Mouse (Mus musculus) ES-Bruce4 (cell line): ENCODE measurements at regions not wholly inside any gene's neighbourhood (a gene's known extent, or its start where the extent isn't known, plus 50 kb on each side); places are given as distances from the start of the nearest gene placed in this dataset.

ENCODE experiments used
- H3K27ac ChIP-seq: 2 replicates; pipeline ENCODE4 v1.5.1; 2012; ENCODE audit warnings: low read length, inconsistent platforms; ENCODE audit not compliant: insufficient read depth
- H3K27me3 ChIP-seq: 2 replicates; pipeline ENCODE4 v1.6.1; 2012; ENCODE audit warnings: mild to moderate bottlenecking, low read length, inconsistent platforms; ENCODE audit not compliant: control insufficient read depth, poor library complexity, insufficient read depth, severe bottlenecking
- H3K36me3 ChIP-seq: 2 replicates; pipeline ENCODE4 v1.6.1; 2012; ENCODE audit warnings: inconsistent platforms, mild to moderate bottlenecking, low read length, moderate library complexity; ENCODE audit not compliant: control insufficient read depth, poor library complexity, insufficient read depth, severe bottlenecking
- H3K4me1 ChIP-seq: one replicate; pipeline ENCODE4 v1.8.1; 2011; ENCODE audit warnings: low read length; ENCODE audit not compliant: control insufficient read depth, insufficient read depth
- H3K4me3 ChIP-seq: 2 replicates; pipeline ENCODE4 v1.5.1; 2011; ENCODE audit warnings: low read depth, mild to moderate bottlenecking, low read length
- H3K9ac ChIP-seq: 2 replicates; pipeline ENCODE4 v1.6.1; 2012; ENCODE audit warnings: low read depth, mild to moderate bottlenecking, inconsistent platforms; ENCODE audit not compliant: poor library complexity, severe bottlenecking
- H3K9me3 ChIP-seq: replicated peaks from 2 replicates; pipeline ENCODE4 v1.6.1; 2012; ENCODE audit warnings: mild to moderate bottlenecking, low read length, inconsistent platforms; ENCODE audit not compliant: control insufficient read depth, poor library complexity, insufficient read depth, severe bottlenecking
- CTCF ChIP-seq: IDR thresholded peaks from one replicate; pipeline ENCODE4 v1.8.1; 2011; ENCODE audit warnings: low read depth, low read length
- EP300 ChIP-seq: IDR thresholded peaks from 2 replicates; pipeline ENCODE4 v1.6.1; 2011; ENCODE audit warnings: low read depth, low read length; ENCODE audit not compliant: insufficient read depth
- POLR2A ChIP-seq: IDR thresholded peaks from one replicate; pipeline ENCODE4 v1.8.1; 2011; ENCODE audit warnings: low read length; ENCODE audit not compliant: insufficient read depth

DNA sequence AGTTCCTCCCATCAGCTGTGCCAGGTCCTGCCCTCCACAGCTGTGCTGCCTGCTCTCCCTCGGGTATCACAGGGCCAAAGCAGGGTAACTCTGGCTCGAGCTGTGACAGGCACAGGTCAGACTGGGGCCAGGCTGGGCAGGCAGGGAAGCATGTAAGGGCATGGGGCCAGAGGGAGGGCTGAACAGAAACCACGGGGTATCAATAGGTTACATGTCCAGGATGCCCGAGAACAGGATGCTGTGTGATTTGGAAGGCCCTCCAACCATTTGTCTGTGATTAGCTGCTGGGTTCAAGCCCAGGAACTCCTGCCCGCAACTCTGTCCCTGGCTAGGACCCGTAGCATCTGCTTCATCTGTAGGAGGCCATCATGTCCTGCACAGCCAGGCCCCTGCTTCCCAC is 391.9 kb downstream of the Fam19a5 start:
- H3K27ac ChIP-seq, result no peak overlapping the region
- no peaks in the 10 kb centered on the region for H3K4me1 ChIP-seq
- H3K9ac ChIP-seq, result no peak overlapping the region
- H3K4me3 ChIP-seq, result no peak overlapping the region
- H3K27me3 ChIP-seq, result no peaks in the 10 kb centered on the region
- H3K9me3 ChIP-seq, result no peaks in the 10 kb centered on the region
- no peak for TF ChIP-seq EP300
- H3K36me3 ChIP-seq, result no peaks in the 10 kb centered on the region

DNA sequence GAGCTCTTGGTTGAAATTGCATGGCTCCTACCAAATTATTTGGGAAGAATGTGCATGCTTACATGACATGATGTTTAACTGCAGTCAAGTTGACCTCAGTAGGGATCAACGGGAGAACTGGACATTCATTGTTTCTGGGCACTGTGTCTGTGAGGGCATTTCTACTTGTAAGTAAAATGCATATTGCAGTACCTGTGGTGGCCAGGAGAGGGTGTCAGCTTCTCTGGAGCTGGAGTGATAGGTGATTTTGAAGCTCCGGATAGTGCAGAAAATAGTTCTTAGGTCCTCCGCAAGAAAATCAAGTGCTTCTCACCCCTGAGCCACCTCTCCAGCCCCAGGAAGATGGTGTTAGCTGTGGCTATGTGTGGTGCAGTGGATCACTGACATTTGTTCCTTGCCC is 396.7 kb downstream of the Fam19a5 start:
- no peaks in the 10 kb centered on the region for H3K4me1 ChIP-seq
- no peak for TF ChIP-seq POLR2A
- TF ChIP-seq CTCF, result no peak
- no peak for TF ChIP-seq EP300
- no peak overlapping the region for H3K9ac ChIP-seq
- no peaks in the 10 kb centered on the region for H3K36me3 ChIP-seq
- no peaks in the 10 kb centered on the region for H3K27me3 ChIP-seq
- no peak overlapping the region for H3K4me3 ChIP-seq
- H3K27ac ChIP-seq, result no peak overlapping the region
- no peaks in the 10 kb centered on the region for H3K9me3 ChIP-seq

DNA sequence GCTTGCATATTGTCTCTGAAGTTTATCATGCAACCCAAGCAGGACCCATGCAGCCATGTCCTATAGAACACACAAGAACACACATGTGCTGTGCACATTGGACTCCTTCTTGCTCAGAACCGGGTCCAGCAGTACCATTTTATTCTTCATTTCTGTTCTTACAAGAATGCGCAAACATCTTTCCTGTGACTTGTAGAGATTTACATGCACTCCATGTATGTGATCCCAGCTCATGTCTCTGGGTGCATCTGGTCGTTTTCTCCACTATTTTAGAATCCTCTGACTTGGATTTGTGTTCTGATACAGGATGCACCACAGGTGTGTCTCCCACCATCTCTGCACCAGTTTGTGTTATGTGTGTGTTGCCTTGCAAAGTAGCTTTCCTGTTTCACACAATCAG is 408.4 kb downstream of the Fam19a5 start:
- H3K27ac ChIP-seq, result no peak overlapping the region
- H3K36me3 ChIP-seq, result no peaks in the 10 kb centered on the region
- TF ChIP-seq CTCF (no peak), POLR2A (no peak), EP300 (no peak)

DNA sequence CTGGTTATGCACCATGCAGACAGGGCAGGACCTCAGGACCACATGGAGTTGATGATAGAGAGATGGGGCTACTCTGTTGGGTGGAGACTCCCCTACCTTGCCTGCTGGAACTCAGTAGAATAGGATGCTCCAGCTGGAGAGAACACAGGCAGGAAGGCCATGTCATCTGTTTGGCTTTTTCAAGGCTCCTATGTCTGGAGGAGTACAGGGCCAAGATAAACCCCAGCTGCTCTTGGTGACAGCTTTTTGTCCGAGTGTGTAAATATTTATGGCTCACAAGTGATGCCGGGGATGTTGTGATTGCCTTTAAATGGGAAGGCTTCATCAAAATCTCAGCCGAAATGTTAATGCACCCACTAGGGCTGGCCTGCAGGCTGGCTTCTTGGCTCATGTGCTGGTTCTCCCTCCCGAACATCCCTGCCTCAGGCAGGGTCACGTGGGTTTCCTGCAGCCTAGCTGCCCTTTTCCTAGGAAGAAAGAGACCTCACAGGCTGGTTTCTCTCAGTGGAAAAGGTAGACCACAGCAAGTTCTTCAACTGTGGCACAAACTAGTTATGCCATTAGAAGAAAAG is 411.7 kb downstream of the Fam19a5 start:
- H3K4me1 ChIP-seq, result no peaks in the 10 kb centered on the region
- no peaks in the 10 kb centered on the region for H3K27me3 ChIP-seq
- TF ChIP-seq CTCF (no peak), POLR2A (no peak), EP300 (no peak)
- H3K36me3 ChIP-seq, result no peaks in the 10 kb centered on the region
- H3K9me3 ChIP-seq, result no peaks in the 10 kb centered on the region
- H3K4me3 ChIP-seq, result no peak overlapping the region
- no peak overlapping the region for H3K27ac ChIP-seq
- no peak overlapping the region for H3K9ac ChIP-seq

More for the DNA sequence above, 408.4 kb downstream of the Fam19a5 start:
- H3K4me3 ChIP-seq, result no peak overlapping the region
- H3K9ac ChIP-seq, result no peak overlapping the region
- H3K4me1 ChIP-seq, result no peaks in the 10 kb centered on the region
- H3K9me3 ChIP-seq, result no peaks in the 10 kb centered on the region; the same call in 1 of the 2 replicates
- no peaks in the 10 kb centered on the region for H3K27me3 ChIP-seq

DNA sequence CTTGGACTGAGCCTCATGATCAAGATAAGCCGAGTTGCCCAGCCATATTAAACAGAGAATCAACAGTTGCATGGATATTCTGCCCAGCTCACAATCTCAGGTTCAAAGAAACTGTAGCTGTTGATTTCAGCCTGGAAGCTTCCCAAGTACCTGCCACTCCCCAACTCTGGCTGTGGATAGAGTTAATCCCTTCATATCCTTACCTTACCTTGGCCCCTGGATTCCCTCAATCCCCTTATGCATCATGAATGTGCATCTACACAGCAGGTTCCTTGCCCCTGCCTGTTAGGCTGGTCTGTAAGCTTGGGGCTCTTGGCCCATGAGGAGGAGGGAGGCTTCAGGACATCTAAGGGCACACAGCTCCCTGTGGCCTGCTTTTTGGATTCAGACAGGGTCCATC is 414.8 kb downstream of the Fam19a5 start:
- Histone ChIP-seq H3K4me1 (no peaks in the 10 kb centered on the region), H3K4me3 (no peak overlapping the region), H3K9ac (no peak overlapping the region), H3K36me3 (no peaks in the 10 kb centered on the region), H3K9me3 (no peaks in the 10 kb centered on the region), H3K27me3 (no peaks in the 10 kb centered on the region), H3K27ac (no peak overlapping the region)
- TF ChIP-seq CTCF (no peak), POLR2A (no peak), EP300 (no peak)

DNA sequence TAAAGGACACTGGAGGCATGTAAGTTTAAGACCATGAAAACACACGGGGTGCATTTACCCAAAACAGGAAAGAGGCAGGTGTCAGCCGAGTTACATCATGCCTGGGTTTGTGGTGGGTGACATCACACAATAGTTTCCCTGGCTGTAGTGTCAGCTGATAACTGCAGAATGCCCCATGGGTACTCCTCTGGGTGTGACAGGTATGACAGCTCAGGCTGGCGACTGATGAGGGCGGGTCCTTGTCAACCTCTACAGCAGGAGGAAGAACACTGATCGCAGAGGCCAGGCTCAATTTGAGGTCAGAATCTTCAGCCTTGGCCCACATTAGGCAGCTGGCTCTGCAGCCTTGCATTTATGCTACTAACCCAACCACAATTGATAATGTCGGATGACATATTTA is 428.5 kb downstream of the Fam19a5 start:
- Histone ChIP-seq H3K9me3 (peaks cover 4% of the 10 kb centered on the region; the same call in 1 of the 2 replicates), H3K4me1 (no peaks in the 10 kb centered on the region), H3K27ac (no peak overlapping the region), H3K9ac (no peak overlapping the region), H3K4me3 (no peak overlapping the region), H3K36me3 (no peaks in the 10 kb centered on the region), H3K27me3 (no peaks in the 10 kb centered on the region)
- no peak for TF ChIP-seq EP300
- TF ChIP-seq CTCF, result no peak
- TF ChIP-seq POLR2A, result no peak
